ENCODE assay signal across 19 mouse cellular contexts in genomic region chr9:56850128-56850904, GRCm38 (mm10). TPM values are rescaled to one million over a fixed set of nuclear protein-coding genes. Genes with fewer than 3 reads are reported as not detected.
DNase-seq lines count a peak whose midpoint lies in the region; ATAC-seq and TF ChIP-seq lines count a peak whose summit lies in the region.
"Had no signal": no experiment of that assay in that cellular context is flagged by ENCODE, and none has a peak within 500 bp of the region (broad histone marks: within the 10 kb centered on the region; RNA-seq: fewer than 3 reads in every experiment).

No protein-coding gene starts in this region.

- H3K79me2 ChIP-seq in MEL (ENCODE audit: control insufficient read depth, insufficient read depth, low read length, poor library complexity) = no peaks in the 10 kb centered on the region

- H3K27ac ChIP-seq in kidney, adult 2 months (ENCODE audit: insufficient read depth, low read depth, low read length) = no peak overlapping the region
- peak overlapping the region; percentile 28; the same call in 1 of the 2 replicates for H3K27ac ChIP-seq in MEL (ENCODE audit: control insufficient read depth, low read depth, low read length)
- H3K27ac ChIP-seq in lung, embryonic 16.5 days (ENCODE audit: low read length) = no peak overlapping the region
- H3K27ac ChIP-seq: forebrain, embryonic 12.5 days; heart, adult 2 months; hindbrain, embryonic 13.5 days; kidney, postnatal 0 days had no signal

- TF ChIP-seq CTCF in kidney, adult 2 months (conservative IDR thresholded peaks at IDR 0.05; ENCODE audit: insufficient read depth, insufficient read length, low read depth, low read length) = no peak
- no peak for TF ChIP-seq CTCF in MEL (IDR thresholded peaks at IDR 0.05 in 2 of 3, conservative IDR thresholded peaks at IDR 0.05 in 1 of 3; ENCODE audit: control insufficient read depth in 1 of 3, insufficient read depth in 1 of 3, low read depth in 2 of 3, low read length in 3 of 3, poor library complexity in 1 of 3, severe bottlenecking in 1 of 3)

- ATAC-seq in lung, embryonic 16.5 days (ENCODE audit: low read depth) = peak; percentile 68

- WGBS in kidney, adult 2 months = 71% methylated on average over 14 of the region's 14 CpGs
- WGBS in lung, embryonic 16.5 days = 54% methylated on average over 14 of the region's 14 CpGs

- no peak overlapping the region for H3K9ac ChIP-seq in MEL (ENCODE audit: control insufficient read depth, low read depth, low read length, poor library complexity, severe bottlenecking)
- no peak overlapping the region for H3K9ac ChIP-seq in lung, embryonic 16.5 days (ENCODE audit: low read length)
- H3K9ac ChIP-seq: forebrain, embryonic 12.5 days; hindbrain, embryonic 13.5 days had no signal

- no peak overlapping the region for H3K4me3 ChIP-seq in kidney, adult 2 months (ENCODE audit: insufficient read depth, low read depth, low read length)
- no peak overlapping the region for H3K4me3 ChIP-seq in MEL (ENCODE audit: control insufficient read depth in 1 of 2, insufficient read depth in 1 of 2, low read depth in 2 of 2, low read length in 2 of 2)
- H3K4me3 ChIP-seq in lung, embryonic 16.5 days (ENCODE audit: low read length) = no peak overlapping the region
- H3K4me3 ChIP-seq: forebrain, embryonic 12.5 days; heart, adult 2 months; hindbrain, embryonic 13.5 days had no signal

- H3K9me3 ChIP-seq in MEL (replicated peaks; ENCODE audit: insufficient read depth, low read length) = no peaks in the 10 kb centered on the region
- H3K9me3 ChIP-seq in lung, embryonic 16.5 days (ENCODE audit: control insufficient read depth, low read length) = no peaks in the 10 kb centered on the region
- H3K9me3 ChIP-seq: forebrain, embryonic 12.5 days; hindbrain, embryonic 13.5 days had no signal

- TF ChIP-seq EP300 in MEL (IDR thresholded peaks at IDR 0.05; ENCODE audit: low read depth in 1 of 2, low read length in 2 of 2) = peak in 1 of 2 experiments; percentile 10; a peak in 1 of 4 replicates

- no peak for TF ChIP-seq POLR2A in kidney, adult 2 months (IDR thresholded peaks at IDR 0.05; ENCODE audit: low read depth, low read length)
- no peak for TF ChIP-seq POLR2A in MEL (IDR thresholded peaks at IDR 0.05; ENCODE audit: control insufficient read depth in 1 of 2, insufficient read depth in 1 of 2, low read depth in 1 of 2, low read length in 2 of 2, poor library complexity in 1 of 2)

- no peaks in the 10 kb centered on the region for H3K36me3 ChIP-seq in kidney, adult 2 months (ENCODE audit: control insufficient read depth, insufficient read depth, low read length)
- peaks cover 0 to 5% of the 10 kb centered on the region in 2 experiments; a peak in 2 of 4 replicates for H3K36me3 ChIP-seq in MEL (ENCODE audit: control insufficient read depth in 1 of 2, insufficient read depth in 2 of 2, low read length in 2 of 2)
- H3K36me3 ChIP-seq in lung, embryonic 16.5 days (ENCODE audit: control insufficient read depth, insufficient read depth, low read length) = no peaks in the 10 kb centered on the region
- H3K36me3 ChIP-seq: forebrain, embryonic 12.5 days; hindbrain, embryonic 13.5 days had no signal

- DNase-seq in adrenal gland, adult 2 months = peak; percentile 78
- no peak for DNase-seq in adrenal gland, adult 18-20 months (ENCODE audit: low spot score in 2 of 2)
- DNase-seq in kidney, adult 2 months = peak; percentile 26
- no peak for DNase-seq in kidney, adult 18-20 months
- DNase-seq in MEL (ENCODE audit: low read depth, low spot score) = peak; percentile 24
- DNase-seq in right cerebral cortex, postnatal 14 days = no peak
- no peak for DNase-seq in cerebellum, adult 9-10 months
- DNase-seq: cerebellum, adult 8-10 months; thymus, adult 2 months had no signal

- no peaks in the 10 kb centered on the region for H3K4me1 ChIP-seq in kidney, adult 2 months (ENCODE audit: control insufficient read depth, insufficient read depth, low read length)
- peaks cover 5 to 16% of the 10 kb centered on the region in 2 experiments; a peak in 3 of 4 replicates for H3K4me1 ChIP-seq in MEL (ENCODE audit: control insufficient read depth in 1 of 2, insufficient read depth in 2 of 2, low read length in 2 of 2)
- peaks cover 15% of the 10 kb centered on the region for H3K4me1 ChIP-seq in lung, embryonic 16.5 days (replicated peaks; ENCODE audit: control insufficient read depth, insufficient read depth, low read length)

- no peak for TF ChIP-seq RAD21 in MEL (IDR thresholded peaks at IDR 0.05; ENCODE audit: low read depth, low read length)

- no peaks in the 10 kb centered on the region for H3K27me3 ChIP-seq in kidney, adult 2 months (replicated peaks; ENCODE audit: control insufficient read depth, insufficient read depth, low read length)
- H3K27me3 ChIP-seq in MEL (ENCODE audit: control insufficient read depth in 1 of 2, insufficient read depth in 2 of 2, low read length in 2 of 2) = peaks cover 1 to 9% of the 10 kb centered on the region in 2 experiments; a peak in 3 of 4 replicates
- no peaks in the 10 kb centered on the region for H3K27me3 ChIP-seq in lung, embryonic 16.5 days (ENCODE audit: control insufficient read depth, insufficient read depth, low read depth, low read length)
- H3K27me3 ChIP-seq: forebrain, embryonic 12.5 days; hindbrain, embryonic 13.5 days had no signal

- no peak overlapping the region for H3K4me2 ChIP-seq in lung, embryonic 16.5 days (ENCODE audit: low read depth, low read length)
- H3K4me2 ChIP-seq: forebrain, embryonic 12.5 days; hindbrain, embryonic 13.5 days; liver, embryonic 11.5 days; midbrain, embryonic 11.5 days had no signal

TF ChIP-seq in MEL, 35 proteins besides CTCF, POLR2A, EP300 and RAD21:
- TF ChIP-seq KAT2A (conservative IDR thresholded peaks at IDR 0.05; ENCODE audit: low read depth, low read length) (no peak), CHD2 (IDR thresholded peaks at IDR 0.05; ENCODE audit: low read length) (no peak), CHD1 (IDR thresholded peaks at IDR 0.05; ENCODE audit: low read depth, low read length) (no peak), MAFK (IDR thresholded peaks at IDR 0.05; ENCODE audit: borderline replicate concordance, low read depth, low read length) (no peak), RCOR1 (IDR thresholded peaks at IDR 0.05; ENCODE audit: low read depth, low read length) (peak; percentile 21; the same call in 1 of the 2 replicates)

RNA-seq across cellular contexts. Expression of gene Odf3l1, which starts 14.2 kb away (rescaled TPM):
- total RNA-seq in adrenal gland, adult 2 months (2021) = 1 to 10 TPM; 1.5 to 1.7 TPM
- polyA plus RNA-seq in adrenal gland, adult 2 months (2012; rRNA removed) = 7.4 and 7.6 TPM in 2 replicates
- 1 to 10 TPM in 1 of 2 experiments, under 1 TPM in 1; 0.66 to 6.0 TPM for total RNA-seq in adrenal gland, adult 18-20 months (2021)
- polyA plus RNA-seq in kidney, adult 2 months (2012; rRNA removed) = 1.8 and 2.0 TPM in 2 replicates
- total RNA-seq in MEL (2012; rRNA removed) = not detected in 2 replicates
- not detected for polyA plus RNA-seq in MEL (2012; ENCODE audit: insufficient read depth in 1 of 2, insufficient read length in 2 of 2, low read depth in 1 of 2, low replicate concordance in 2 of 2, missing spikeins in 1 of 2)
- 0.20 and 1.1 TPM in 2 replicates for polyA plus RNA-seq in lung, embryonic 16.5 days (2015; fragmentation: Nextera tagmentation; extraction: Ambion mirVana)
- total RNA-seq: heart, adult 2 months; left cerebral cortex, adult 18-20 months had no signal
- polyA plus RNA-seq: embryonic facial prominence, embryonic 11.5 days; forebrain, embryonic 12.5 days; hindbrain, embryonic 13.5 days; liver, embryonic 11.5 days; midbrain, embryonic 11.5 days; neural tube, embryonic 11.5 days had no signal

RNA-seq across cellular contexts. Expression of gene Cspg4, which starts 14.5 kb away (rescaled TPM):
- total RNA-seq in adrenal gland, adult 2 months (2021) = 10 to 100 TPM in 1 of 2 experiments, 1 to 10 TPM in 1; 7.8 to 11.8 TPM
- 17.9 and 19.0 TPM in 2 replicates for polyA plus RNA-seq in adrenal gland, adult 2 months (2012; rRNA removed)
- total RNA-seq in adrenal gland, adult 18-20 months (2021) = 10 to 100 TPM in 1 of 2 experiments, 1 to 10 TPM in 1; 7.3 to 19.1 TPM
- 14.5 and 20.5 TPM in 2 replicates for polyA plus RNA-seq in kidney, adult 2 months (2012; rRNA removed)
- total RNA-seq in MEL (2012; rRNA removed) = 0.16 and 0.23 TPM in 2 replicates
- under 1 TPM in 1 of 2 experiments, not detected in 1; 0.15 TPM for polyA plus RNA-seq in MEL (2012; ENCODE audit: insufficient read depth in 1 of 2, insufficient read length in 2 of 2, low read depth in 1 of 2, low replicate concordance in 2 of 2, missing spikeins in 1 of 2)
- 23.9 and 26.5 TPM in 2 replicates for polyA plus RNA-seq in lung, embryonic 16.5 days (2015; fragmentation: Nextera tagmentation; extraction: Ambion mirVana)

RNA-seq across cellular contexts. Expression of gene Lingo1, which starts 54.0 kb away (rescaled TPM):
- 1 to 10 TPM in 1 of 2 experiments, under 1 TPM in 1; 0.55 to 1.8 TPM for total RNA-seq in adrenal gland, adult 2 months (2021)
- polyA plus RNA-seq in adrenal gland, adult 2 months (2012; rRNA removed) = 4.1 and 5.9 TPM in 2 replicates
- 1 to 10 TPM in 1 of 2 experiments, under 1 TPM in 1; 0.70 to 1.5 TPM for total RNA-seq in adrenal gland, adult 18-20 months (2021)
- polyA plus RNA-seq in kidney, adult 2 months (2012; rRNA removed) = 0.72 and 1.2 TPM in 2 replicates
- not detected in 2 replicates for total RNA-seq in MEL (2012; rRNA removed)
- not detected for polyA plus RNA-seq in MEL (2012; ENCODE audit: insufficient read depth in 1 of 2, insufficient read length in 2 of 2, low read depth in 1 of 2, low replicate concordance in 2 of 2, missing spikeins in 1 of 2)
- 3.2 and 3.3 TPM in 2 replicates for polyA plus RNA-seq in lung, embryonic 16.5 days (2015; fragmentation: Nextera tagmentation; extraction: Ambion mirVana)

Comparison
In these comparisons a context has a peak if more than half of its experiments do, and no peak if none do; other contexts are left out.
1. DNase-seq: peak in adrenal gland, adult 2 months (single experiment), kidney, adult 2 months (single experiment) and MEL (single experiment); none in adrenal gland, adult 18-20 months (0 of 2), kidney, adult 18-20 months (single experiment), right cerebral cortex, postnatal 14 days (single experiment) and cerebellum, adult 9-10 months (single experiment).
2. RNA of gene Cspg4, which starts 14.5 kb away (polyA plus RNA-seq): 23.9 to 26.5 TPM in lung, embryonic 16.5 days, 17.9 to 19.0 TPM in adrenal gland, adult 2 months and 14.5 to 20.5 TPM in kidney, adult 2 months; 0.15 TPM in MEL; every median in the first group is over 10 times any median in the second.